Mouse (Mus musculus) ES-Bruce4 (cell line): ENCODE results near the gene 2210407C18Rik. TPM values are rescaled to one million over a fixed set of nuclear protein-coding genes. Genes with fewer than 3 reads are reported as not detected.

Experiments
- H3K27ac ChIP-seq: 2 replicates; pipeline ENCODE4 v1.5.1; 2012; ENCODE audit warnings: low read length, inconsistent platforms; ENCODE audit not compliant: insufficient read depth
- H3K27me3 ChIP-seq: 2 replicates; pipeline ENCODE4 v1.6.1; 2012; ENCODE audit warnings: mild to moderate bottlenecking, low read length, inconsistent platforms; ENCODE audit not compliant: control insufficient read depth, poor library complexity, insufficient read depth, severe bottlenecking
- H3K36me3 ChIP-seq: 2 replicates; pipeline ENCODE4 v1.6.1; 2012; ENCODE audit warnings: inconsistent platforms, mild to moderate bottlenecking, low read length, moderate library complexity; ENCODE audit not compliant: control insufficient read depth, poor library complexity, insufficient read depth, severe bottlenecking
- H3K4me1 ChIP-seq: one replicate; pipeline ENCODE4 v1.8.1; 2011; ENCODE audit warnings: low read length; ENCODE audit not compliant: control insufficient read depth, insufficient read depth
- H3K4me3 ChIP-seq: 2 replicates; pipeline ENCODE4 v1.5.1; 2011; ENCODE audit warnings: low read depth, mild to moderate bottlenecking, low read length
- H3K9ac ChIP-seq: 2 replicates; pipeline ENCODE4 v1.6.1; 2012; ENCODE audit warnings: low read depth, mild to moderate bottlenecking, inconsistent platforms; ENCODE audit not compliant: poor library complexity, severe bottlenecking
- H3K9me3 ChIP-seq: replicated peaks from 2 replicates; pipeline ENCODE4 v1.6.1; 2012; ENCODE audit warnings: mild to moderate bottlenecking, low read length, inconsistent platforms; ENCODE audit not compliant: control insufficient read depth, poor library complexity, insufficient read depth, severe bottlenecking
- CTCF ChIP-seq: IDR thresholded peaks from one replicate; pipeline ENCODE4 v1.8.1; 2011; ENCODE audit warnings: low read depth, low read length
- EP300 ChIP-seq: IDR thresholded peaks from 2 replicates; pipeline ENCODE4 v1.6.1; 2011; ENCODE audit warnings: low read depth, low read length; ENCODE audit not compliant: insufficient read depth
- POLR2A ChIP-seq: IDR thresholded peaks from one replicate; pipeline ENCODE4 v1.8.1; 2011; ENCODE audit warnings: low read length; ENCODE audit not compliant: insufficient read depth
- polyA plus RNA-seq: library from polyadenylated mRNA; stranded (reverse); fragments of >200 nt; gene quantifications from 2 replicates; pipeline ENCODE4 v1.2.4, GENCODE M21; 2011; ENCODE audit warnings: low read depth; ENCODE audit not compliant: missing spikeins, insufficient read depth, insufficient read length

2210407C18Rik gene
- polyA plus RNA-seq, 1 experiment: not detected

DNA sequence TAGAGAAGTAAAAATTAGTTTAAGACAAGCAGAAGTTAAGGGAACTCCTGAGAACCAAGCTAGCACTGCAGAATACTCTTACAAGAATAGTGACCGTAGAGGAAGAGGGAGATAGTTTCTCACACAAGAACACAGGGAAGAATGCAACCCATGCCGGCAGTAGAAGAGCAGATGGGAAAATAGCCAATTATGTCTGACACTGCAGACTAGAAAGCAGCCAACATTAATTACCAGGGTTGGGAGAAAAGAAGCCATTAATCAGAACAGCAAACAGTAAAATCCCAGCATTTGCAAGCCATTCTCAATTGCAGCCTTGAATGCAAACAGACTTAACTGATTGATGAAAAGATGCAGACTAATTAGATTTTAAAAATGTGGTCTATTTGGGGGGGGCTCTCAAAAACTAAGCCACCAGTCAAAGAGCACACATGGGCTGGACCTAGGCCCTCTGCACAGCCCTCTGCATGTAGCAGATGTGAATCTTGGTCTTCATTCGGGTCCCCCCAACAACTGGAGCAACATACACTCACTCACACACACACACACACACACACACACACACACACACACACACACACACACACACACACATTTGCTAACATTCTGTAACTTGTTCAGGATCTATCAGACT is 27.1 kb downstream of the 2210407C18Rik start:
- Histone ChIP-seq H3K36me3 (no peaks in the 10 kb centered on the region), H3K27me3 (no peaks in the 10 kb centered on the region), H3K4me3 (no peak overlapping the region), H3K27ac (no peak overlapping the region), H3K4me1 (no peaks in the 10 kb centered on the region), H3K9ac (no peak overlapping the region), H3K9me3 (no peaks in the 10 kb centered on the region)
- TF ChIP-seq CTCF: no peak

DNA sequence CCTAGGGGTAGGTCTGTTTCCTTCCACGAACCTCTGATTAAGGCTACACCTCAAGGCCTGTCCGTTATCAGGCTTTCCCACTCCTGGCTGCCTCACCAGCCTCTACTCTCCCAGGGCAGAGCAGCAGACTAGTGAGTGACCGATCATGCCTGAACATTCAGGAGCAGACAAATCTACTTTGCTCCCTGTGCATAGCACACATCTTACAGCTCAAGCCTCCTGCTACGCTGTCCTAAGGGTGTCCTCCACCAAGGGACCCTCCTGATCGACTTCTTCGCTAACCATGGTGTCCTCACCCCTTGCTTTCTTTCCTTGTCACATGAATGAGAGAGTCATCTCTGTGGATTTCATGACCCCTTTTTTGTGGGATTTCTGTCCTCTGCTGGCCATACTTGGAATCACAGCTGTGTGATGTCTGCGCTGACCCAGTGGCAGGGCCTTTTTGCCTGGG is 28.0 kb downstream of the 2210407C18Rik start:
- no peaks in the 10 kb centered on the region for H3K9me3 ChIP-seq
- no peaks in the 10 kb centered on the region for H3K4me1 ChIP-seq
- no peak overlapping the region for H3K27ac ChIP-seq
- no peak overlapping the region for H3K4me3 ChIP-seq
- no peak overlapping the region for H3K9ac ChIP-seq
- H3K36me3 ChIP-seq: no peaks in the 10 kb centered on the region
- no peaks in the 10 kb centered on the region for H3K27me3 ChIP-seq
- TF ChIP-seq POLR2A (no peak), EP300 (no peak), CTCF (peak; percentile 27)

DNA sequence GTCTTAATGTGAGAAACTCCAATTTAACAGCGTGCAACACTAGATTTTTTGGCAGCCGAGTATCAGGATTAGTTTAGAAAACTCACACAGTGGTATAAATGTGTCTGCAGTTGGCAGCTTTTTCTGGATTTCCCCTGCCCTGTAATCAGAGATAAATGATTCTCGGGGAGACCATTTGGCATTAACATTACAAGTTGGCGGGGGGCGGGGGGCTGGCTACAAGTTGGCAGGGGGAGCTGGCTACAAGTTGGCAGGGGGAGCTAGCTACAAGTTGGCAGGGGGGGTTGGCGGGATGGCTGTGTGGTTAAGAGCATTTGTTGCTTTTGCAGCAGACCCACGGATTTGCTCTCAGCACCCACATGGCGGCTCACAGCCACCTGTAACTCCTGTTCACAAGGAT is 37.2 kb downstream of the 2210407C18Rik start:
- TF ChIP-seq CTCF: no peak
- TF ChIP-seq EP300: no peak
- TF ChIP-seq POLR2A: no peak
- Histone ChIP-seq H3K27ac (no peak overlapping the region), H3K4me1 (no peaks in the 10 kb centered on the region), H3K4me3 (no peak overlapping the region), H3K27me3 (no peaks in the 10 kb centered on the region), H3K9me3 (no peaks in the 10 kb centered on the region), H3K9ac (no peak overlapping the region), H3K36me3 (no peaks in the 10 kb centered on the region)

DNA sequence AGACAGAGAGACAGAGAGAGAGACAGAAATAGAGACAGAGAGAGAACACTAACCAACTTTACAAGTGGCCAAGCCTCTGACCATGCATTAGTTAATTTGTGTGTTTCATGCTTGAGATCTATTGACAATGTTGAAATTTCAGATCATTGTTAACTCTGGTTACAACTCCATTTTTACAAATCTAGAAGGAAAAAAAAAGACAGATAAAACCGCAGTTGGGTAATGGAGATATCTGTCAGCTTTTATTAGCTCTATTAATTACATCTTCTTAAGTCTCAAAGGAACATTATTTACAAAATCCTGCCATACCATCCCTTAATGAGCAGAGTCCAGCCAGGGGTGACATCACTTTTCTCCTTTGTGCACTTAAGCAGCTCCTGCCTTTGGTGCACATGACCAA is 38.4 kb downstream of the 2210407C18Rik start, which contains the start of gene Olfr325:
Gene Olfr325 (plus strand): TSS at position 301 of the 400 bp plus-strand sequence.
- Histone ChIP-seq H3K4me1 (no peaks in the 10 kb centered on the region), H3K27me3 (no peaks in the 10 kb centered on the region), H3K27ac (no peak within 1 kb of the TSS), H3K4me3 (no peak within 1 kb of the TSS), H3K36me3 (no peaks in the 10 kb centered on the region), H3K9me3 (no peaks in the 10 kb centered on the region), H3K9ac (no peak within 1 kb of the TSS)
- TF ChIP-seq EP300: no peak
- TF ChIP-seq CTCF: no peak
- TF ChIP-seq POLR2A: no peak

DNA sequence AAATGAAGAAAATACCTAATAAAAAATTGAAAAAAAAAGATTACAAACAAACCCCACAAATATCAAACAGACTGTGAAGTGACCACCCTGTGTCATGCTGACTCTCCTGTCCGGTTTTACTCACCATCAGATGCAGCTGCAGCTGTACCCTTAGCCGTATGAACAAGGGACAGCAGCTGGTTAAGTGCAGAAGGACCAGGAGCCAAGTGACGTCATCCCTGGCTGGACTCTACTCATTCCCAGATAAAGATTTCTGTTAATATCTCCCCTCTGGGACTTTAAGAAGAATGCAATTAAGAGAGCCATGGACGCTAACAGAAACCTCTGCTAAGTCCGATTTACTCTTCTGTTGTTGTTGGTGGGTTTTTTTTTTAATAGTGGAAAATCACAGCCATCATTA is 45.5 kb downstream of the 2210407C18Rik start, which contains the start of gene Olfr224:
Gene Olfr224 (minus strand): TSS at position 149 of the 400 bp plus-strand sequence.
- no peak within 1 kb of the TSS for H3K4me3 ChIP-seq
- no peak for TF ChIP-seq POLR2A
- no peak for TF ChIP-seq EP300
- TF ChIP-seq CTCF: no peak
- H3K36me3 ChIP-seq: no peaks in the 10 kb centered on the region
- H3K9ac ChIP-seq: no peak within 1 kb of the TSS
- H3K9me3 ChIP-seq: no peaks in the 10 kb centered on the region
- no peaks in the 10 kb centered on the region for H3K4me1 ChIP-seq
- H3K27me3 ChIP-seq: no peaks in the 10 kb centered on the region
- no peak within 1 kb of the TSS for H3K27ac ChIP-seq

Other genes with a start within 250 kb of the 2210407C18Rik start
- gene Lypd8, start 237.0 kb downstream of the 2210407C18Rik start, polyA plus RNA-seq: not detected in 2 replicates
- not detected in 2 replicates for gene 1810065E05Rik, start 195.0 kb downstream of the 2210407C18Rik start, polyA plus RNA-seq
- gene Gm12253, start 183.5 kb downstream of the 2210407C18Rik start, polyA plus RNA-seq: not detected in 2 replicates
- not detected in 2 replicates for gene Lypd9, start 163.2 kb downstream of the 2210407C18Rik start, polyA plus RNA-seq
- not detected in 2 replicates for gene Olfr30, start 153.8 kb downstream of the 2210407C18Rik start, polyA plus RNA-seq
- not detected in 2 replicates for gene Olfr332, start 123.5 kb downstream of the 2210407C18Rik start, polyA plus RNA-seq
- not detected in 2 replicates for gene Olfr331, start 113.5 kb downstream of the 2210407C18Rik start, polyA plus RNA-seq
- not detected in 2 replicates for gene Olfr330, start 81.2 kb downstream of the 2210407C18Rik start, polyA plus RNA-seq
- not detected in 2 replicates for gene Olfr329-ps, start 69.7 kb downstream of the 2210407C18Rik start, polyA plus RNA-seq
- gene Olfr328, start 60.4 kb downstream of the 2210407C18Rik start, polyA plus RNA-seq: not detected in 2 replicates
- gene Olfr224, start 45.5 kb downstream of the 2210407C18Rik start, polyA plus RNA-seq: not detected in 2 replicates
- gene Olfr325, start 38.3 kb downstream of the 2210407C18Rik start, polyA plus RNA-seq: not detected in 2 replicates
- not detected in 2 replicates for gene Olfr324, start 21.0 kb downstream of the 2210407C18Rik start, polyA plus RNA-seq
- gene Olfr323, start 14.4 kb upstream of the 2210407C18Rik start, polyA plus RNA-seq: not detected in 2 replicates
- not detected in 2 replicates for gene Trim58, start 24.4 kb upstream of the 2210407C18Rik start, polyA plus RNA-seq
- not detected in 2 replicates for gene Olfr322, start 42.7 kb upstream of the 2210407C18Rik start, polyA plus RNA-seq
- not detected in 2 replicates for gene Olfr320, start 65.0 kb upstream of the 2210407C18Rik start, polyA plus RNA-seq
- gene Olfr319, start 83.1 kb upstream of the 2210407C18Rik start, polyA plus RNA-seq: not detected in 2 replicates
- gene Olfr318, start 107.9 kb upstream of the 2210407C18Rik start, polyA plus RNA-seq: not detected in 2 replicates
- gene Olfr317, start 123.1 kb upstream of the 2210407C18Rik start, polyA plus RNA-seq: not detected in 2 replicates
- not detected in 2 replicates for gene Olfr316, start 136.7 kb upstream of the 2210407C18Rik start, polyA plus RNA-seq
- not detected in 2 replicates for gene Olfr315, start 157.1 kb upstream of the 2210407C18Rik start, polyA plus RNA-seq
- gene Olfr314, start 166.9 kb upstream of the 2210407C18Rik start, polyA plus RNA-seq: not detected in 2 replicates
- not detected in 2 replicates for gene Fam183b, start 185.9 kb upstream of the 2210407C18Rik start, polyA plus RNA-seq
- not detected in 2 replicates for gene Olfr313, start 198.9 kb upstream of the 2210407C18Rik start, polyA plus RNA-seq
- gene Olfr312, start 213.2 kb upstream of the 2210407C18Rik start, polyA plus RNA-seq: not detected in 2 replicates
- not detected in 2 replicates for gene Olfr311, start 223.2 kb upstream of the 2210407C18Rik start, polyA plus RNA-seq
- 3.2 and 5.2 TPM in 2 replicates for gene Gm12258, start 231.1 kb upstream of the 2210407C18Rik start, polyA plus RNA-seq